Mouse (Mus musculus) Muller cell, postnatal 12 days (primary cell): ENCODE measurements around the gene Madcam1.

Source experiments
- DNase-seq: peaks from one replicate; pipeline ENCODE4 v3.0.0-alpha.2; 2015; ENCODE audit errors: inconsistent ontology term

The Madcam1 gene

GRCm38 (mm10) chr10:79668076-79668475, 3.7 kb downstream of the Madcam1 start:
- no peak for DNase-seq

GRCm38 (mm10) chr10:79668771-79669575, 4.6 kb downstream of the Madcam1 start, which contains the start of gene Tpgs1:
Gene Tpgs1, plus strand, starts transcription at chr10:79669369.
- peak; percentile 97 for DNase-seq

GRCm38 (mm10) chr10:79669576-79670057, 5.3 kb downstream of the Madcam1 start:
- DNase-seq, result peak; percentile 70

GRCm38 (mm10) chr10:79670071-79670888, 5.9 kb downstream of the Madcam1 start:
- DNase-seq, result no peak

- no peak for DNase-seq
Observed at GRCm38 (mm10) chr10:79671396-79672087, 7.2 kb downstream of the Madcam1 start.

- no peak for DNase-seq
Observed at GRCm38 (mm10) chr10:79672088-79672455, 7.7 kb downstream of the Madcam1 start.

- no peak for DNase-seq
Observed at GRCm38 (mm10) chr10:79673054-79673453, 8.7 kb downstream of the Madcam1 start.

GRCm38 (mm10) chr10:79675346-79676035, 11.1 kb downstream of the Madcam1 start:
- DNase-seq, result no peak

- no peak for DNase-seq
Observed at GRCm38 (mm10) chr10:79680606-79681495, 16.5 kb downstream of the Madcam1 start.

GRCm38 (mm10) chr10:79681591-79682245, 17.4 kb downstream of the Madcam1 start, which contains the start of gene Cdc34:
Gene Cdc34, plus strand, starts transcription at chr10:79682195.
- DNase-seq, result peak; percentile 100

GRCm38 (mm10) chr10:79682551-79682915, 18.2 kb downstream of the Madcam1 start:
- DNase-seq, result peak; percentile 38

- DNase-seq, result peak; percentile 66
Observed at GRCm38 (mm10) chr10:79682916-79683582, 18.7 kb downstream of the Madcam1 start.

GRCm38 (mm10) chr10:79683726-79684640, 19.6 kb downstream of the Madcam1 start:
- DNase-seq, result peak; percentile 54

- DNase-seq, result no peak
Observed at GRCm38 (mm10) chr10:79684770-79685600, 20.6 kb downstream of the Madcam1 start.

- no peak for DNase-seq
Observed at GRCm38 (mm10) chr10:79686219-79686618, 21.9 kb downstream of the Madcam1 start.

GRCm38 (mm10) chr10:79686691-79687090, 22.3 kb downstream of the Madcam1 start:
- no peak for DNase-seq

GRCm38 (mm10) chr10:79687513-79687912, 23.2 kb downstream of the Madcam1 start:
- DNase-seq, result no peak
